10 mouse cellular contexts compared by ENCODE assay signal in genomic region chr19:16286451-16287175, GRCm38 (mm10).
DNase-seq lines count a peak whose midpoint lies in the region; ATAC-seq and TF ChIP-seq lines count a peak whose summit lies in the region.
"Had no signal": no experiment of that assay in that cellular context is flagged by ENCODE, and none has a peak within 500 bp of the region (broad histone marks: within the 10 kb centered on the region; RNA-seq: fewer than 3 reads in every experiment).

No protein-coding gene starts in this region.

- H3K36me3 ChIP-seq in kidney, adult 2 months (ENCODE audit: control insufficient read depth, insufficient read depth, low read length): no peaks in the 10 kb centered on the region
- H3K36me3 ChIP-seq in lung, embryonic 14.5 days (ENCODE audit: insufficient read depth): no peaks in the 10 kb centered on the region
- H3K36me3 ChIP-seq: embryonic facial prominence, embryonic 12.5 days had no signal

- H3K27ac ChIP-seq in kidney, adult 2 months (ENCODE audit: insufficient read depth, low read depth, low read length): peak overlapping the region; percentile 78
- no peak overlapping the region; the same call in 1 of the 2 replicates for H3K27ac ChIP-seq in lung, embryonic 14.5 days (ENCODE audit: low read depth)
- H3K27ac ChIP-seq: embryonic facial prominence, embryonic 12.5 days had no signal

- H3K9me3 ChIP-seq in lung, embryonic 14.5 days (ENCODE audit: low read depth, low read length): no peaks in the 10 kb centered on the region
- H3K9me3 ChIP-seq: embryonic facial prominence, embryonic 12.5 days had no signal

- ATAC-seq in lung, embryonic 14.5 days (ENCODE audit: insufficient read depth): no peak; the same call in 1 of the 2 replicates

- TF ChIP-seq CTCF in kidney, adult 2 months (conservative IDR thresholded peaks at IDR 0.05; ENCODE audit: insufficient read depth, insufficient read length, low read depth, low read length): no peak
- no peak for TF ChIP-seq CTCF in lung, embryonic 14.5 days (IDR thresholded peaks at IDR 0.05; ENCODE audit: low read depth)

- no peak overlapping the region for H3K4me3 ChIP-seq in kidney, adult 2 months (ENCODE audit: insufficient read depth, low read depth, low read length)
- no peak overlapping the region for H3K4me3 ChIP-seq in lung, embryonic 14.5 days (ENCODE audit: low read depth, low read length)
- H3K4me3 ChIP-seq: embryonic facial prominence, embryonic 12.5 days had no signal

- peak; percentile 9 for DNase-seq in adrenal gland, postnatal 14 days
- no peak for DNase-seq in adrenal gland, adult 8-10 months
- peak; percentile 22 for DNase-seq in 3134 (ENCODE audit: extremely low read depth, insufficient read length, low spot score)
- peak; percentile 81 for DNase-seq in kidney, adult 2 months
- DNase-seq in lung, embryonic 14.5 days: peak; percentile 58
- no peak for DNase-seq in retina, embryonic 14.5 days (ENCODE audit: low spot score)
- no peak for DNase-seq in yolk sac, embryonic 10.5 days (ENCODE audit: low spot score)
- no peak for DNase-seq in layer of hippocampus, adult 9-10 months (ENCODE audit: low spot score)
- DNase-seq: thymus, postnatal 25 days had no signal

- 47% methylated on average over 10 of the region's 10 CpGs for WGBS in kidney, adult 2 months
- 31% methylated on average over 10 of the region's 10 CpGs for WGBS in lung, embryonic 14.5 days

- no peak overlapping the region for H3K4me2 ChIP-seq in lung, embryonic 14.5 days
- H3K4me2 ChIP-seq: embryonic facial prominence, embryonic 12.5 days had no signal

- no peak overlapping the region for H3K9ac ChIP-seq in lung, embryonic 14.5 days
- H3K9ac ChIP-seq: embryonic facial prominence, embryonic 12.5 days had no signal

- peaks cover 10% of the 10 kb centered on the region for H3K4me1 ChIP-seq in kidney, adult 2 months (ENCODE audit: control insufficient read depth, insufficient read depth, low read length)
- H3K4me1 ChIP-seq in lung, embryonic 14.5 days (ENCODE audit: insufficient read depth): no peaks in the 10 kb centered on the region

- TF ChIP-seq POLR2A in kidney, adult 2 months (IDR thresholded peaks at IDR 0.05; ENCODE audit: low read depth, low read length): no peak

- H3K27me3 ChIP-seq in kidney, adult 2 months (replicated peaks; ENCODE audit: control insufficient read depth, insufficient read depth, low read length): no peaks in the 10 kb centered on the region
- H3K27me3 ChIP-seq in lung, embryonic 14.5 days (ENCODE audit: insufficient read depth, low read length): no peaks in the 10 kb centered on the region
- H3K27me3 ChIP-seq: embryonic facial prominence, embryonic 12.5 days had no signal

Comparison
In these comparisons a context has a peak if more than half of its experiments do, and no peak if none do; other contexts are left out.
1. DNase-seq: peak in adrenal gland, postnatal 14 days (single experiment), 3134 (single experiment), kidney, adult 2 months (single experiment) and lung, embryonic 14.5 days (single experiment); none in adrenal gland, adult 8-10 months (single experiment), retina, embryonic 14.5 days (single experiment), yolk sac, embryonic 10.5 days (single experiment) and layer of hippocampus, adult 9-10 months (single experiment).